Mouse (Mus musculus) limb, embryonic 10.5 days (tissue): ENCODE data around the gene Kcne1l. TPM values are rescaled to one million over a fixed set of nuclear protein-coding genes. Genes with fewer than 3 reads are reported as not detected.

ENCODE experiments used
- DNase-seq: peaks from one replicate; pipeline ENCODE4 v3.0.0-alpha.2; 2017; ENCODE audit warnings: low spot score
- H3K27ac ChIP-seq: fragments of 300-500 bp; sonication (generic); 2 replicates; pipeline ENCODE4 v1.5.1; 2016; ENCODE audit warnings: mild to moderate bottlenecking
- H3K27me3 ChIP-seq: fragments of 300-500 bp; sonication (generic); 2 replicates; pipeline ENCODE4 v1.6.1; 2016; ENCODE audit warnings: low read depth, mild to moderate bottlenecking; ENCODE audit not compliant: poor library complexity, severe bottlenecking
- H3K36me3 ChIP-seq: fragments of 300-500 bp; sonication (generic); 2 replicates; pipeline ENCODE4 v1.6.1; 2016; ENCODE audit warnings: mild to moderate bottlenecking, moderate library complexity
- H3K4me1 ChIP-seq: fragments of 300-500 bp; sonication (generic); 2 replicates; pipeline ENCODE4 v1.6.1; 2016
- H3K4me3 ChIP-seq: fragments of 300-500 bp; sonication (generic); 2 replicates; pipeline ENCODE4 v1.5.1; 2016; ENCODE audit warnings: mild to moderate bottlenecking, moderate library complexity
- H3K9me3 ChIP-seq: fragments of 300-500 bp; sonication (generic); replicated peaks from 2 replicates; pipeline ENCODE4 v1.6.1; 2016; ENCODE audit warnings: mild to moderate bottlenecking
- WGBS: fragments of 180-500 bp; shearing (Covaris S2); methylation state at CpG from one replicate; pipeline ENCODE4 v1.1.7; 2016; 5-methylcytosine and 5-hydroxymethylcytosine counted together
- polyA plus RNA-seq: library from polyadenylated mRNA; unstranded; fragments of >200 nt; fragmentation: Nextera tagmentation; extraction: Ambion mirVana; gene quantifications from 2 replicates; pipeline ENCODE4 v1.2.1, GENCODE M21; 2016

The Kcne1l gene
- polyA plus RNA-seq, result 4.6 and 11.3 TPM in 2 replicates

DNA sequence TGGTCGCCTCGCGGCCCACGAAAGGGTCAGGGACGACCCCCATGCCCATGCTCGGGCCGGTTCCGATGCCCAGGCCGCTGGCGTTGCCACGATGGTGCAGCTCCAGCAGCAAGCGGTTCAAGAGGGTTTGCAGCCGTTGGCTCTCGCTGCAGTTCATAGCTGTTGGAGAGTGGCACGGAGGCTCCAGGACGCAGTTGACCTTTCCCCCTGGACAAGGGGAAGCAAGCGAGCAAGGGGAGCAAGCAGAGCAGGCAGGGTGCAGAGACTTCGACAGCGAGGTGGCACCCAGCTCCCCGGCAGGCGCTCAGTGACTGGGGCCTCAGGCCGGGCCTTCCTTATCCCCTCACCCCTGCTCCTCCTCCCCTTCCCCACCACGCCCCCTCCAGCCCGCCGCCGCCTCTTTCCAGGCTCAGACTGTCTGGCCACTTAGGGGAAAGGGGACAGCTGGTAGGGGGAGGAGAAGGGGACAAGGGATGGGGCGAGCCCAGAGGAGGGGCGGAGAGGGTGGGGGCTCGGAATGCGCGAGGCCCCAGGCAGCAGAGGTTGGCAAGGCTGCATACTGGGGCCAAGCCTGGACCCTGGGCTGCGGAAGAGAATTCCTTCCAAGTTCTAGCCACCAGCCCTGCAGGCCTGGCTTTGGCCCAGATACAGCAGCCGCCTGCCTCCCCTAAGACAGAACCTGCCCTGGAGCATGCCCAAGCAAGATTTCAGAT is at the start of gene Kcne1l:
Gene Kcne1l (minus strand): TSS at position 426 of the 713 bp plus-strand sequence.
- Histone ChIP-seq H3K27ac (no peak within 1 kb of the TSS; the same call in 1 of the 2 replicates), H3K27me3 (peaks cover 100% of the 10 kb centered on the region), H3K4me3 (peak within 1 kb of the TSS; percentile 47), H3K36me3 (no peaks in the 10 kb centered on the region), H3K4me1 (peaks cover 11% of the 10 kb centered on the region), H3K9me3 (no peaks in the 10 kb centered on the region)
- DNase-seq, result peak; percentile 56
- WGBS, result 15% methylated on average over 21 of the region's 33 CpGs

DNA sequence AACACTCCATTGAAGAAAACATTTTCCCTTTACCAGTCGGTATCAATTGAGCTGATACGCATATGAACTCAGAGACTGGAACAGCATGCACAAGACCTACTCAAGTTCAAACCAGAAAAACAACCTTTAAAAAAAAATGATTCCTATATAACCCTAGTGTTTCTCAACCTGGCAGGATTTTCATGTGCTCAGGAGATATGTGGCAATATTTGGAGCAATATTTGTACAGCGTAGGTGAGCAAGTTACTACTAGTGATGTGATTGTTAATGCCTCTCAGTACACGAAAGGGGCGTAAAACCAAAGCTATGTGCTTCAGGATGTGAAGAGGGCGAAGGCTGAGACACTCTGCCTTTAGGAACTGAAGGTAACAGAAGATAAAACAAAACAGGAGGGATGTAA is 30.1 kb upstream of the Kcne1l start:
- Histone ChIP-seq H3K9me3 (no peaks in the 10 kb centered on the region), H3K27me3 (peaks cover 50% of the 10 kb centered on the region), H3K4me3 (no peak overlapping the region), H3K4me1 (no peaks in the 10 kb centered on the region), H3K36me3 (peaks cover 4% of the 10 kb centered on the region; the same call in 1 of the 2 replicates), H3K27ac (no peak overlapping the region)
- DNase-seq, result no peak
- WGBS, result 94% methylated on average over 6 of the region's 6 CpGs

DNA sequence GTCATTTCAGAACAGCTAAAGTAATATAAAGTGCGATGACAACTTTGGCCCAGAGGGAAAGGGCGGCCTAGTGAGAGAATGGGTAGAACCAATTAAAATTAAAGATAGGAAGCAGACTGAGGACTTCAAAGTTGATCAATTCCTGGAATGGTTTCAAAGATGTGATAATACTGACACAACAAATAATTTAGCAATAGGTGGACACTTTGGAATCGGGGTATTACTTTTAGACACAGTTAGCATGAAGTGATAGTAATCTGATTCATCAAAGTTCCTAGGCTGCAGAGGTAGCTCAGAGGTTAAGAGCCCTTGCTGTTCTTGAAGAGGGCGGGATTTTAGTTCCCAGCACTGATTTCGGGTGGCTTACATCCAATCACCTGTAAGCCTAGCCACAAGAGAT is 29.4 kb upstream of the Kcne1l start:
- peaks cover 4% of the 10 kb centered on the region; the same call in 1 of the 2 replicates for H3K36me3 ChIP-seq
- DNase-seq, result no peak
- H3K4me1 ChIP-seq, result no peaks in the 10 kb centered on the region
- WGBS, result 92% methylated on average over 5 of the region's 5 CpGs
- no peaks in the 10 kb centered on the region for H3K9me3 ChIP-seq
- H3K27ac ChIP-seq, result no peak overlapping the region
- H3K4me3 ChIP-seq, result no peak overlapping the region
- H3K27me3 ChIP-seq, result peaks cover 55% of the 10 kb centered on the region

- H3K36me3 ChIP-seq, result 0 out of 2 replicates have a peak, but pooled peaks cover 4% of the 10 kb centered on the region
- H3K27ac ChIP-seq, result no peak overlapping the region
- no peak overlapping the region for H3K4me3 ChIP-seq
- WGBS, result 94% methylated on average over 2 of the region's 2 CpGs
- no peaks in the 10 kb centered on the region for H3K9me3 ChIP-seq
- no peaks in the 10 kb centered on the region for H3K4me1 ChIP-seq
- H3K27me3 ChIP-seq, result peaks cover 27% of the 10 kb centered on the region
- no peak for DNase-seq
These were observed 19.7 kb upstream of the Kcne1l start for GRCm38 (mm10) chrX:142325760-142326159.

- Histone ChIP-seq H3K9me3 (no peaks in the 10 kb centered on the region), H3K36me3 (no peaks in the 10 kb centered on the region), H3K27ac (no peak overlapping the region), H3K4me1 (no peaks in the 10 kb centered on the region), H3K4me3 (no peak overlapping the region), H3K27me3 (peaks cover 73% of the 10 kb centered on the region; the same call in 1 of the 2 replicates)
- WGBS, result 67% methylated on average over 9 of the region's 9 CpGs
- DNase-seq, result no peak
These were observed 10.0 kb upstream of the Kcne1l start for GRCm38 (mm10) chrX:142316106-142316505.

DNA sequence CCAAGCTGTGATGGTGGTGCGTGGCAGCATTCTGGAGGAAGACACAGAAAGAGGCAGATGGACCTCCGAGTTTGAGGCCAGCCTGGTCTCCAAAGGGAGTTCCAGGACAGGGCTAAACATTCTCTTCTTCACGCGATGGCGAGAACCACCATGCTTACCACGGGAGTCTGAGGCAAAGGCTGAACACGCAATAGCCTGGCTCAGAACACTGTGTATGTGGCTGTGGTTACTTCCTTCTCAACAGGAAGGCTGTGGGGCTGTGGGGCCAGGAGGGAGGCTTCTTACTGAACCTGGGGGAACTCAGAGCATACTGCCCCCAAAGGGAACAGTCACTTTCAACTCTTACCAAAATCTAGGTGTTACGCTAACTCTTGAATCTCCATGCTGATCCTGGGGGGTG is 9.2 kb upstream of the Kcne1l start:
- Histone ChIP-seq H3K27me3 (peaks cover 77% of the 10 kb centered on the region; the same call in 1 of the 2 replicates), H3K9me3 (no peaks in the 10 kb centered on the region), H3K4me1 (no peaks in the 10 kb centered on the region), H3K4me3 (no peak overlapping the region), H3K27ac (no peak overlapping the region), H3K36me3 (no peaks in the 10 kb centered on the region)
- 84% methylated on average over 8 of the region's 8 CpGs for WGBS
- DNase-seq, result no peak

DNA sequence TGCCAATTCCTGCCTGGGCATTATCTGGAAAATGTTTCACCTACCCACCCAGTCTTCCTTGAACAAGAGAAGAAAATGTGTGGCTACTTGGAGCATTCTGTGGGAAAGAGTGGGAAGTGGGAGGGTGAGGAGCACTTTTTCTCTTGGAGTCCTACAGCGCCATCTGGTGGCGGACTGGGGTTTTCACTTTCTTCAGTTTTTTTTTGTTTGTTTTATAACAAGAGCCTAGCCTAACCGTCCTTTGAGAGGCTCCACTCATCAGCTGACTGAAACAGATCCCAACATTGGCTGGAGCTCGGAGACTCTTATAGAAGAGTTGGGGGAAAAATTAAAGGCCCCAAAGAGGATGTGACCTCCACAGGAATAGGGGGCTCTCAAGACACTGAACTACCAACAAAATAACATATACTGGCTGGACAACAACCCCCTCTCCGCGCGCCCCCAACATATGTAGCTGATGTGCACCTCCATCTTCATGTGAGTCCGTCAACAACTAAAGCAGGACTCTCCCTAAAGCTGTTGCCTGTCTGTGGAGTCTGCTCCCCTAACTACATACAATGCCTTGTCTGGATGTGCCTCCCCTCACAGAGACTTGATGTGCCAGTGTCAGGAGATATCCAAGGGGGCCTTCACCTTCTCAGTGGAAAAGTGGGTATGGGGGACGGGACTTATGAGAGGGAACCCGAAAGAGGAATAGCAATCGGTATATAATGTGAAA is 8.4 kb upstream of the Kcne1l start:
- no peaks in the 10 kb centered on the region for H3K9me3 ChIP-seq
- H3K27me3 ChIP-seq, result peaks cover 79% of the 10 kb centered on the region
- H3K4me3 ChIP-seq, result no peak overlapping the region
- no peaks in the 10 kb centered on the region for H3K36me3 ChIP-seq
- H3K27ac ChIP-seq, result no peak overlapping the region
- 54% methylated on average over 11 of the region's 11 CpGs for WGBS
- no peaks in the 10 kb centered on the region for H3K4me1 ChIP-seq
- peak; percentile 74 for DNase-seq

DNA sequence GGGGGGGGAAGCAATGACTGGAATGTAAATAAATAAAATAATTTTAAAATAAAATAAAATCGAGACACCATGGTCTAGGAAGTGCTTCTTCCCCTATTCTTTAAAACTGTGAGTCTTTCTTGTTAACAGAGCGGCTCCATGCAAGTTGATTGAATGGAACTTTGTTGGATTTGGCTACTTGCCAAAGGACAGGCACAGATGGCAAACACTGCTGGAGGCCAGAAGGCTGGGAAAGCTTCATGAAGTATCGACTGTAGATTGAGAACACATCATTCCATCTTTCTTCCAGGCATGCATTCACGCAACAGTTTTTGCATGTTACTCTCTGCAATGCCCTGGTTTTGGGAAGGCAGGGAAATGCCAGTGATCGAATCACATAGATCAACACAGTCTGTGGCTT is 4.3 kb upstream of the Kcne1l start:
- Histone ChIP-seq H3K36me3 (no peaks in the 10 kb centered on the region), H3K4me1 (peaks cover 10% of the 10 kb centered on the region), H3K9me3 (no peaks in the 10 kb centered on the region), H3K4me3 (no peak overlapping the region), H3K27me3 (peaks cover 97% of the 10 kb centered on the region), H3K27ac (no peak overlapping the region)
- no peak for DNase-seq
- 80% methylated on average over 5 of the region's 5 CpGs for WGBS

- H3K36me3 ChIP-seq, result no peaks in the 10 kb centered on the region
- H3K9me3 ChIP-seq, result no peaks in the 10 kb centered on the region
- DNase-seq, result peak; percentile 33
- H3K4me1 ChIP-seq, result peaks cover 11% of the 10 kb centered on the region
- peaks cover 100% of the 10 kb centered on the region for H3K27me3 ChIP-seq
- peak overlapping the region; percentile 47 for H3K4me3 ChIP-seq
- no peak overlapping the region; the same call in 1 of the 2 replicates for H3K27ac ChIP-seq
- 32% methylated on average over 35 of the region's 35 CpGs for WGBS
These were observed 855 bp downstream of the Kcne1l start for GRCm38 (mm10) chrX:142305010-142305868.

GRCm38 (mm10) chrX:142304592-142304991 is 1.5 kb downstream of the Kcne1l start:
- no peak overlapping the region for H3K4me3 ChIP-seq
- peaks cover 99% of the 10 kb centered on the region for H3K27me3 ChIP-seq
- no peak overlapping the region for H3K27ac ChIP-seq
- peaks cover 11% of the 10 kb centered on the region for H3K4me1 ChIP-seq
- no peak for DNase-seq
- H3K9me3 ChIP-seq, result no peaks in the 10 kb centered on the region
- no peaks in the 10 kb centered on the region for H3K36me3 ChIP-seq

GRCm38 (mm10) chrX:142303456-142303855 is 2.6 kb downstream of the Kcne1l start:
- H3K36me3 ChIP-seq, result no peaks in the 10 kb centered on the region
- no peak for DNase-seq
- H3K4me1 ChIP-seq, result peaks cover 11% of the 10 kb centered on the region
- no peak overlapping the region for H3K27ac ChIP-seq
- peaks cover 88% of the 10 kb centered on the region for H3K27me3 ChIP-seq
- H3K4me3 ChIP-seq, result no peak overlapping the region
- H3K9me3 ChIP-seq, result no peaks in the 10 kb centered on the region
- 66% methylated on average over 2 of the region's 2 CpGs for WGBS

DNA sequence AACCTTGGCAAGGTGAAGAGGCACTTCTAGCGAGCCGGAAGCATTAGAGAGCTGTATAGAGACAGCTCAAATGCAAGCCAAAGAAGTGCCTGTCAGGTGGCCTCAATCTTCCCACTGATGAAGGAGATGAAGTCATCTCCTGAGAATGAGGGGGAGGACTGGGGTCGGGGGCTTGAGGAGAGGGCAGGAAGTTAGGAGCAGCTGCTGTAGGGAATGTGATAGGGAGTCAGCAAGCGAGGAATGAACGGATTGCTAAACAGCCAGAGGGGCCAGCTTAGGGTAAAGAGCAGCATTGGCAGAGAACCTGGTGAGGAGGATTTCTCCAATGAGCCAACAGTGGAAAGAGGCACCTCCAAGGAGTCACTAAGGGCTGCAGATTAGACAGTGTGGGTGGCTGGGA is 20.2 kb downstream of the Kcne1l start:
- 60% methylated on average over 5 of the region's 5 CpGs for WGBS

More for the DNA sequence above, 20.2 kb downstream of the Kcne1l start:
- no peaks in the 10 kb centered on the region for H3K36me3 ChIP-seq
- H3K27me3 ChIP-seq, result peaks cover 84% of the 10 kb centered on the region
- H3K4me1 ChIP-seq, result no peaks in the 10 kb centered on the region
- DNase-seq, result no peak
- H3K9me3 ChIP-seq, result no peaks in the 10 kb centered on the region
- no peak overlapping the region for H3K4me3 ChIP-seq
- no peak overlapping the region for H3K27ac ChIP-seq
